Mouse (Mus musculus) retina, postnatal 7 days (tissue): ENCODE data around the gene Arcn1.

ENCODE experiments used
- DNase-seq: peaks from one replicate; pipeline ENCODE4 v3.0.0-alpha.2; 2012; ENCODE audit warnings: low read depth, low spot score

The Arcn1 gene

GRCm38 (mm10) chr9:44745371-44745770, 22.3 kb downstream of the Arcn1 start:
- no peak for DNase-seq

- DNase-seq = no peak
Observed at GRCm38 (mm10) chr9:44740663-44741192, 26.9 kb downstream of the Arcn1 start.

GRCm38 (mm10) chr9:44737240-44737949, 30.2 kb downstream of the Arcn1 start:
- no peak for DNase-seq

- DNase-seq = no peak
Observed at GRCm38 (mm10) chr9:44736301-44736700, 31.3 kb downstream of the Arcn1 start.

GRCm38 (mm10) chr9:44735886-44736285, 31.8 kb downstream of the Arcn1 start:
- DNase-seq = no peak

- no peak for DNase-seq
Observed at GRCm38 (mm10) chr9:44734524-44735494, 32.8 kb downstream of the Arcn1 start, which contains the start of gene Phldb1. Phldb1 (minus strand) TSS chr9:44735198.

- DNase-seq = no peak
Observed at GRCm38 (mm10) chr9:44733671-44734523, 33.7 kb downstream of the Arcn1 start.

GRCm38 (mm10) chr9:44732921-44733530, 34.6 kb downstream of the Arcn1 start:
- no peak for DNase-seq

GRCm38 (mm10) chr9:44732130-44732549, 35.5 kb downstream of the Arcn1 start:
- DNase-seq = no peak

- no peak for DNase-seq
Observed at GRCm38 (mm10) chr9:44727441-44727840, 40.2 kb downstream of the Arcn1 start.

- DNase-seq = no peak
Observed at GRCm38 (mm10) chr9:44726431-44727146, 41.1 kb downstream of the Arcn1 start.

- no peak for DNase-seq
Observed at GRCm38 (mm10) chr9:44724665-44725064, 43.0 kb downstream of the Arcn1 start.

- DNase-seq = no peak
Observed at GRCm38 (mm10) chr9:44724223-44724622, 43.4 kb downstream of the Arcn1 start.

GRCm38 (mm10) chr9:44723521-44724041, 44.1 kb downstream of the Arcn1 start:
- no peak for DNase-seq

GRCm38 (mm10) chr9:44723008-44723407, 44.6 kb downstream of the Arcn1 start:
- DNase-seq = no peak

- DNase-seq = no peak
Observed at GRCm38 (mm10) chr9:44722575-44722974, 45.1 kb downstream of the Arcn1 start.

GRCm38 (mm10) chr9:44721877-44722186, 45.8 kb downstream of the Arcn1 start:
- DNase-seq = no peak

GRCm38 (mm10) chr9:44721154-44721876, 46.3 kb downstream of the Arcn1 start:
- peak; percentile 49 for DNase-seq

GRCm38 (mm10) chr9:44720358-44721153, 47.1 kb downstream of the Arcn1 start:
- no peak for DNase-seq
